Mouse (Mus musculus) mouse embryonic stem cell (cell line): ENCODE measurements around the gene Spata7.
"Not testable (repeated sequence)": the region's sequence is repeated elsewhere in the genome, so short reads cannot be mapped to it uniquely, and the experiment has no call there.

ENCODE experiments used
- in situ Hi-C, 2 experiments: fragments of 300-500 bp; cut with MboI; formaldehyde crosslinking; loops; 1 replicate in 1 of 2; 3 replicates in 1 of 2; pipeline ENCODE4 v1.14.3; 2019 to 2020; ENCODE audit warnings: low sequenced_read_pairs in 2 of 2, low pct_unique_long_range_greater_than_20kb in 1 of 2, mixed read lengths in 1 of 2; ENCODE audit not compliant: unreplicated experiment in 1 of 2

Spata7 gene

GRCm38 (mm10) chr12:98627392-98628259 is at the start of gene Spata7:
Gene Spata7 (plus strand): TSS chr12:98628157.
- in situ Hi-C loops, result no loop called here

- in situ Hi-C loops, result no loop called here
Measured at GRCm38 (mm10) chr12:98585302-98585701, 42.7 kb upstream of the Spata7 start.

DNA sequence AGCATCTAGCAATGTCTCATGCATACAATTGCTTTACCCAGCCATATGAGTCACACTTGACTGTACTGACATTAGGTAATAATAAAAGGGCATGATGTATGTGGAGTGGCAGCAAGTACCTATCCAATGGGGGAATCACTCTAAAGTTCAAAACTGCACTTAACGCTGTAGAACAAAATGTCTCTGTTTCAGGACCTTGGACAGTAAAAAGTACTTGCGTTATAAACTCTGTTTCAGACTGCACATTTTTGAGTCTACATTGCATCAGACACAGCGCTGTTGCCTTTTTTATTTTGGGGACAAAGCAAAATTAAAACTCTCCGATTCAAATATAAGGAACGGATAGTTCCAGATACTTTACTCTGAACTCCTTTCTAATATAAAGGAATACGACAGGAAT is 39.4 kb upstream of the Spata7 start:
- in situ Hi-C loops, result no loop called here

GRCm38 (mm10) chr12:98591016-98591415 is 36.9 kb upstream of the Spata7 start:
- in situ Hi-C loops, result no loop called here

DNA sequence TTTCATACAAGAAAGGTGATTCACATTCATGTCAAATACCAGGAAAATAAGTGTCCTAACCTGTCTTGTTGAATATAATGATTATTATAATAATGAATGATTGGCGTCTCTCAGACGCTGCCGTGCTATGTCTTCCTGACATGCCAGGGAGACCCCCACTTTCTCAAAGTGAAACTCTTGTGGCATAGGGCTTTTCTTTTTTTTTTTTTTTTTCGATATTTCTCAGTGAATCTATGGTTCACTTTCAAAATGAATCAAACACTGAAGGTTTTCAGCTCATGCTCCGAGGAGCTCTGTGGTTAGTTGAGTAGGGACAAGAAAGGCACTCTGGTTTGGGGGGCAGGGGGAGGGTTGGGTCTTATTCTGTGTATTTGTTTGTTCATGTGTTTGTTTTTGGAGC is 27.1 kb upstream of the Spata7 start:
- in situ Hi-C loops, result no loop called here

DNA sequence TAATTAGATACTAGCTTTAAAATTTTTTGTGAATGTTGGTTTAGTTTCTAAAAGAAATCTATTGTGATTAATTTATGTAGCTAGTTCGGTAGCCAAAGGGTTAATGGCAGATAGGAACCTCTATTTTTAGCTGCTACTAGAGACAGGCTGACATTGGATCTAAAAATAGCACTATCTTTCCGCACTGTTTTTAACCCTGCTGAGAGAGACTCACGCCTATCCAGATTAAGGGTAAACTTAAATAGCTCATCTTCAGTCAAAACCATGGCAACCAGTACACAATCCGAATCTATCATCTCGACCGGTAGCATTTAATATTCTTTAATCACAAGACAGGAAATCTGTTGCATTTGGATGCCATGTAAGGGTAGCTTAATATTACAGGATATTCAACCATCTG is 25.8 kb upstream of the Spata7 start:
- in situ Hi-C loops, result no loop called here

GRCm38 (mm10) chr12:98605264-98605663 is 22.7 kb upstream of the Spata7 start:
- in situ Hi-C loops, result no loop called here

- in situ Hi-C loops, result no loop called here
Measured at GRCm38 (mm10) chr12:98606595-98607290, 21.2 kb upstream of the Spata7 start.

GRCm38 (mm10) chr12:98610341-98610740 is 17.6 kb upstream of the Spata7 start:
- in situ Hi-C loops, result no loop called here

DNA sequence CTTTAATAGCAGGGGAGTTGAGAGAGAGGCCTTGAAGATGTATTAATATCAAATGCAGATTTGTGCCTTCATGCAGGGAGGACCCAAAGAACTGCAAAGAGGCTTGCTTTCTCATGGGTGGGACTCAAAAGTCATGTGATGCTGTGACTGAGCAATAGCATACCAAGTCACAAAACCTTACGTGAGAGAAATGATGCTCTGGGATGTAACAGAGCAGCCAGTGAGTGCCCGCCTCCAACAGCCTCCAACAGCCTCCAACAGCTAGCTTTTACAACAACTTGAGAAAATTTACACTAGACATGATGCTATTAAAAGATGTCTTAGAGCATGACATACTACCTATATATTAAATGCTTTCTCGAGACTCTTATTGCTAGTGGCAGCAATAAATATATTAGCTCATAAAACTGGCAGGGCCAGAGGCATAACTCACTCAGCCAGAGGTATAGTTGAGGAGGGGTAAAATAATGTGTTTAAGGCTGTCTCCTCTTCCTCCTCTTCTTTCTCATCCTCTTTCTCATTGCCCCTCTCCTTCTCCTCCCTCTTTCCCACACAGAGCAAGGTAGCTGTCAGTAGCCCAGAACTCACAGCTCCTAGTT is 12.9 kb upstream of the Spata7 start:
- in situ Hi-C loops, result no loop called here

DNA sequence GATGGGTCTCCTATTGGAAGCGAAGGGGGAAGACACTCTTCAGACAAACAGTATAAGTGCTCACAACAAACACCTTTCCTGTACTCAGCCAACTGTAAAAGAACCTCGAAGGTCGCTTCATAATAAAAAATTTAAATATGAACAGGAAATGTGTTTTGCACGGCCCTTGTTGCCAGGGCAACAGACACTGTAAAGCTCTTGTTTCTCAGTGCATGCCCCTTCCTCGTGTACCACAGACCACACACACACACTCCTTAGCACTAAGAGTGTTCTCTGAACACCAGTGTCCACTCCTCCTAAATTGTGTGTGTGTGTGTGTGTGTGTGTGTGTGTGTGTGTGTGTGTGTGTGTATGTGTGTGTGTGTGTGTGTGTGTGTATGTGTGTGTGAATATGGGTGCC is 12.2 kb upstream of the Spata7 start:
- in situ Hi-C loops, result no loop called here

GRCm38 (mm10) chr12:98619496-98619895 is 8.5 kb upstream of the Spata7 start:
- in situ Hi-C loops, result no loop called here

DNA sequence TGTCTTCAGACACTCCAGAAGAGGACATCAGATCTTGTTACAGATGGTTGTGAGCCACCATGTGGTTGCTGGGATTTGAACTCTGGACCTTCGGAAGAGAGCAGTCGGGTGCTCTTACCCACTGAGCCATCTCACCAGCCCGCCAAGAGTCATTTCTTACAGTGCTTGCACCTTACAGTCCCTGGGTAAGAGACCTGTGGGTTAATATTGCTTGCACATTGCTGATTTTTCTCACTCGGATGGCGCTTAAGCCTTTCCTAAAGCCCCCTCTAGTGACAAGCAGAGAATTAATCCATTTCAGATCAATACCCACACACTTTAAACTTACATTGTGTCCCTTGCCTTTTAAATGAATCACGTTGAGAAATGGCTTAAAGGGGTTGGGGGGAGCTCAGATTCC is 7.0 kb upstream of the Spata7 start:
- in situ Hi-C loops, result not testable (repeated sequence)

- in situ Hi-C loops, result not testable (repeated sequence)
Measured at GRCm38 (mm10) chr12:98623266-98623665, 4.7 kb upstream of the Spata7 start.

DNA sequence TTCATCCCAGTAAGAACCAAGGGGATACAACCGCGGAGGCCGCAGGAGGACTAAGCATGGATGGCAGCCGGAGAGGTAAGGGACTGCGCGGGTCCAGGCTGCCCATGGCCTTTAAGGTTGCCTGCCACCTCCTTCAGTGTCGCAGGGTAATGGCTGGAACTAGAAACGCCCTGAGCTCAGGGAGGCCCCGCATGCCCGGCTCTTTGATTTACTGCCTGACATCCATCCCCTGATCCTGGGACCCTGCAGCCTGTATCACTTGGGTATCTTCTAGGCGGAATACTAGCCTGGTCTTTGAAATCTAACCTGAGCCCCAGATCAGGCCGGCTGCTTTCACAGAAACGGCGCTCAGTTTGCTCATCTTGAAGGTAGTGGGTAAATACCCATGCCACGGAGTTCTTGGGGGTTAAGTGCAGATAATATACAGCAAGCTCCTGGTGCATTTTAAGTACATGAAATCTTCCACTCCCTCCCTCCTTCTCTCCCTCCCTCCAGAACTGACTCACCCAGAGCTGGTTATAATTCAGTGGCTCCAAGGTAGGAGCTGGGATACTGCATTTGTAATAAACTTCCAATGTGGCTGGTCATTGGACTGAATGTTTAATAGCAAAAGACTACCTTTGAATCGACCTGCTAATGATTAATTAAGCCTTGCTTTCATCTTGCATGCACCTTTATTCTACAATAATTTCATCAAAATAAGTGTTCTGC is 458 bp downstream of the Spata7 start:
- in situ Hi-C loops, result no loop called here

- in situ Hi-C loops, result no loop called here
Measured at GRCm38 (mm10) chr12:98644852-98645251, 16.9 kb downstream of the Spata7 start.

DNA sequence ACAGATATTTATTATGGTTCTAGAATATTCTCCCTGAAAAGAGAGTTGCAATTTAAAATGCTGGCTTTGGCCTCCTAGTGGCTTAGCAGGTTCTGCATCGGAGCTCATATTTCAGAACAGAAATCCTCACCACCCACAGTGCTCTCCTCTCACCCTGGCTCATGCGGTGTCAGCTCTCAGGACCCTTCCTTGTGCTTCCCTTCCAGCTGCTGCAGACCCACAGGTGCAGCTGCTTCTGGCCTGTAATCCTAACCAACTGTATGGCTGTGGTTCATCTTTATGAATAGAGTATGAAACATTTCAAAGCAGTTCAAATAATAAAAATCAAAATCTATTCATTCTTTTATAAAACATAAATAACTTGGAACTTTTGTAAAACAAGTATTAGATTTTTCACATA is 28.9 kb downstream of the Spata7 start:
- in situ Hi-C loops, result no loop called here

GRCm38 (mm10) chr12:98662617-98663016 is 34.7 kb downstream of the Spata7 start:
- in situ Hi-C loops, result no loop called here
